Mouse (Mus musculus): ENCODE data around the gene Ldb3. TPM values are rescaled to one million over a fixed set of nuclear protein-coding genes. Genes with fewer than 3 reads are reported as not detected.

Gene Ldb3
- polyA plus RNA-seq, 1 experiment, result not detected

- H3K27me3 ChIP-seq (ENCODE audit: control insufficient read depth), result no peaks in the 10 kb centered on the region
- peaks cover 8% of the 10 kb centered on the region for H3K4me1 ChIP-seq (ENCODE audit: control insufficient read depth)
- H3K9me3 ChIP-seq (ENCODE audit: control insufficient read depth, low read length), result no peaks in the 10 kb centered on the region
- TF ChIP-seq GATA1 (IDR thresholded peaks at IDR 0.05; ENCODE audit: low read length), result no peak
- no peak for TF ChIP-seq TAL1 (IDR thresholded peaks at IDR 0.05; ENCODE audit: low read length)
- no peaks in the 10 kb centered on the region for H3K36me3 ChIP-seq (ENCODE audit: control insufficient read depth)
- no peak overlapping the region for H3K4me3 ChIP-seq (replicated peaks)
These were observed 5.6 kb downstream of the Ldb3 start for GRCm38 (mm10) chr14:34582740-34583427.

- Histone ChIP-seq H3K4me1 (ENCODE audit: control insufficient read depth) (no peaks in the 10 kb centered on the region), H3K9me3 (ENCODE audit: control insufficient read depth, low read length) (no peaks in the 10 kb centered on the region), H3K27me3 (ENCODE audit: control insufficient read depth) (no peaks in the 10 kb centered on the region), H3K36me3 (ENCODE audit: control insufficient read depth) (no peaks in the 10 kb centered on the region), H3K4me3 (replicated peaks) (no peak overlapping the region)
- TF ChIP-seq TAL1 (IDR thresholded peaks at IDR 0.05; ENCODE audit: low read length) (no peak), GATA1 (IDR thresholded peaks at IDR 0.05; ENCODE audit: low read length) (no peak)
These were observed 11.6 kb downstream of the Ldb3 start for GRCm38 (mm10) chr14:34576858-34577257.

DNA sequence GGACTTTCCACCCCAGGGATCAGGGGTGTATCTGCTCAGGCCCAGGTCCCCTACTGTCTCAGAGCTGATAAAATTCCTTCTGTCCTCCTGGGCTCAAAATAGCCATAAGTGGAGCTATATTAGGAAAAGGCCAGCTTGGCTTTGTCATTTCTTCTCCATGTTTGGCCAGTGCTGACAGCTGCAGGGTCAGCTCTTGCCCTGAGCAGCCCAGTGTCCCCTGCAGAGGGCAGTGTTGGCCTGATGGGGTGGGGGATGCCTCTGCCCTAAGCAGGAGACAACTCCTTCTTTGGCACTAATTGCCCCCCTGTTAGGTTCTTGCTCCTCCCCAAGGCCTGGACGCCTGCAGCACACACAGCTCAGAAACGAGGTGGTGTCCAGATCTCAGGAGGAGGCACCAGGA, 14.4 kb downstream of the Ldb3 start:
- TF ChIP-seq TAL1 (IDR thresholded peaks at IDR 0.05; ENCODE audit: low read length) (no peak), GATA1 (IDR thresholded peaks at IDR 0.05; ENCODE audit: low read length) (no peak)
- Histone ChIP-seq H3K4me1 (ENCODE audit: control insufficient read depth) (no peaks in the 10 kb centered on the region), H3K9me3 (ENCODE audit: control insufficient read depth, low read length) (no peaks in the 10 kb centered on the region), H3K36me3 (ENCODE audit: control insufficient read depth) (no peaks in the 10 kb centered on the region), H3K4me3 (replicated peaks) (no peak overlapping the region), H3K27me3 (ENCODE audit: control insufficient read depth) (peaks cover 8% of the 10 kb centered on the region)

GRCm38 (mm10) chr14:34573348-34573913, 15.1 kb downstream of the Ldb3 start:
- TF ChIP-seq GATA1 (IDR thresholded peaks at IDR 0.05; ENCODE audit: low read length) (no peak), TAL1 (IDR thresholded peaks at IDR 0.05; ENCODE audit: low read length) (no peak)
- Histone ChIP-seq H3K4me3 (replicated peaks) (no peak overlapping the region), H3K27me3 (ENCODE audit: control insufficient read depth) (peaks cover 8% of the 10 kb centered on the region), H3K9me3 (ENCODE audit: control insufficient read depth, low read length) (no peaks in the 10 kb centered on the region), H3K36me3 (ENCODE audit: control insufficient read depth) (no peaks in the 10 kb centered on the region), H3K4me1 (ENCODE audit: control insufficient read depth) (no peaks in the 10 kb centered on the region)

DNA sequence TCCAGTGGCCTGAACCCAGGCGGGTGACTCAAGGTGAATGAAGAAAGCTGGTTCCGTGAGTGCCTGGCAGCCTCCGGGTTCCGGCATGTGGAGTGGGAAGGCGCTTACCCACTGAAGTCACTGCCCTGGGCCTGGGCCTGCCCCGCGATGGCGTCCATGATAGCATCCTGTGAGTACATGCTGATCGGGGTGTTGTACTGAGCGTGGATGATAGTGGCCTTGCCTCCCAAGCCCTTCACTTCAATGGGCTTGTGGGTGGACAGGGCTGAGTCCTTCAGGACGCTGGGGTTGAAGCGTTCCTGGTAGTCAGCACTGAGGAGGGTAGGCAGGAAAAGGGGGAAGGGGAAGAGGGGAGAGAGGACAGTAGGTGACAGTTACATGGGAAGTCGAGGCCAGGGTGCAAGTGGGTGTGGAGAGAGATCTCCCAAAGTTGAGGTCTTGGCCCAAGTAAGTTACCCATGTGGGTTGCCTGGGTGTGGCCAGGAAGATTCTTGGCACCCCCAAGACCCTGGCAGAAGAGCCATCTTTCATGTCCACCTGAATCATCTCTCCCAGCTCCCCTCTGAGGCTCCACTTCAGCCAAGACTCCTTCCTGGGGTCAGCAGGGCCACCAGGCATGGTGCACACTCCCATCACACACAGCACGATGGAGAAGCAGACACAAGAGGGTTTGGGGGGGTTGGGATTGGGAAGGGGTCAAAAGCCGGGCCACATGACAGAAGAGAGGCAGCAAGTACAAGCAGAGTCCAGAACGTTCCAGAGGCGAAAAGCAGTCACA, 16.7 kb downstream of the Ldb3 start:
- H3K4me3 ChIP-seq (replicated peaks), result no peak overlapping the region
- peaks cover 8% of the 10 kb centered on the region for H3K27me3 ChIP-seq (ENCODE audit: control insufficient read depth)
- no peaks in the 10 kb centered on the region for H3K9me3 ChIP-seq (ENCODE audit: control insufficient read depth, low read length)
- no peaks in the 10 kb centered on the region for H3K4me1 ChIP-seq (ENCODE audit: control insufficient read depth)
- H3K36me3 ChIP-seq (ENCODE audit: control insufficient read depth), result no peaks in the 10 kb centered on the region
- TF ChIP-seq TAL1 (IDR thresholded peaks at IDR 0.05; ENCODE audit: low read length) (no peak), GATA1 (IDR thresholded peaks at IDR 0.05; ENCODE audit: low read length) (no peak)

GRCm38 (mm10) chr14:34570903-34571302, 17.6 kb downstream of the Ldb3 start:
- TF ChIP-seq GATA1 (IDR thresholded peaks at IDR 0.05; ENCODE audit: low read length) (no peak), TAL1 (IDR thresholded peaks at IDR 0.05; ENCODE audit: low read length) (no peak)
- H3K4me1 ChIP-seq (ENCODE audit: control insufficient read depth), result no peaks in the 10 kb centered on the region
- no peaks in the 10 kb centered on the region for H3K9me3 ChIP-seq (ENCODE audit: control insufficient read depth, low read length)

DNA sequence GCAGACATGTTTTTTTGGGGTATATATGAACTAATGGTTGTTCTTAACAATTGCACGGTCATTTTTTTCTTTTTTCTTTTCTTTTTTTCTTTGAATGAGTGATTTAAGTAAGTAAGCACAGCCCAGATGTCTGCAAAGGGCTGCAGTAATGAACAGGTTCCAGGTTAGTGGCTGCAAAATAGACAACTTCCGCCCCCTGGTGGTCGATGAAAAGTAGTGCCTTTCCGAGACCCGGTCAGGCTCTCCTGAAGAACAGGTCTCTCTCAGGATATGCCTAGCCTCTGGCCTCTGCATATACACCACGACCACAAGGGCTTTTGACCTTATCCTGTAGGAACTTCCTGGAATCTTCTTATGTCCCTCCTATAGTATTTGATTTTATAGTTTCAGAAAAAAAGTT, 18.2 kb downstream of the Ldb3 start:
- Histone ChIP-seq H3K27me3 (ENCODE audit: control insufficient read depth) (peaks cover 8% of the 10 kb centered on the region), H3K4me3 (replicated peaks) (no peak overlapping the region), H3K9me3 (ENCODE audit: control insufficient read depth, low read length) (no peaks in the 10 kb centered on the region), H3K36me3 (ENCODE audit: control insufficient read depth) (no peaks in the 10 kb centered on the region), H3K4me1 (ENCODE audit: control insufficient read depth) (no peaks in the 10 kb centered on the region)
- TF ChIP-seq GATA1 (IDR thresholded peaks at IDR 0.05; ENCODE audit: low read length), result no peak

More at GRCm38 (mm10) chr14:34570903-34571302, 17.6 kb downstream of the Ldb3 start:
- H3K36me3 ChIP-seq (ENCODE audit: control insufficient read depth), result no peaks in the 10 kb centered on the region
- H3K27me3 ChIP-seq (ENCODE audit: control insufficient read depth), result peaks cover 8% of the 10 kb centered on the region
- no peak overlapping the region for H3K4me3 ChIP-seq (replicated peaks)

DNA sequence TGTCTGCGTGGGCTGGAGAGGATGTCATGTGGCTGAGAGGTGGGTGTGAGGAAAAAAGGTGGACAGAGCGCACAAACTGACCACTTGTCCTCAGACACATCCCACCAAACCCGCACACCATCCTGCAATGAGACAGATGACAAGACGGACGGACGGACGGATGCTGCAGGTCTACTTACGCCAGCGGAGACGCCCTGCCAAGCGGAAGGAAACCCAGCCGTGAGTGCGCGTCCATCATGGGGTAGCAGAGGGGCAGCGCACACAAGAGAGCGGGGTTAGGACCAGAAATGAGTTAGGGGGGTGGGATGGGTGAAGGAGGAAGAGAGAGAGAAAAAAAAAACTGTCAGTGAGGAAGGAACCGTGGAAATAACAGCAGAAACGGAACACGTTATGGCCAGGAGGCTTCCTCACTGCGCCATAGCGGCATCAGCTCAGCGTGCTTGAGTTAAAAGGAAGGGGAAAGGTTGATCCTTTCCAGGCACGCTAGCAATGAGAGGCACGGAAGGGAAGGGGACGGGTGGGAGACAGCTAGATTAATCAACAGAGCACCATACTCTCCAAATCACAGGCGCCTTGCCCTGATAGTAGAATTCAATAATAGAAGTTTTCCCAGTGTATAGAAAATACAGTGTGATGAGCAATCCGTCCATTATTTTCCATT, 18.8 kb downstream of the Ldb3 start:
- Histone ChIP-seq H3K36me3 (ENCODE audit: control insufficient read depth) (no peaks in the 10 kb centered on the region), H3K9me3 (ENCODE audit: control insufficient read depth, low read length) (no peaks in the 10 kb centered on the region), H3K4me3 (replicated peaks) (no peak overlapping the region), H3K27me3 (ENCODE audit: control insufficient read depth) (peaks cover 8% of the 10 kb centered on the region), H3K4me1 (ENCODE audit: control insufficient read depth) (no peaks in the 10 kb centered on the region)
- TF ChIP-seq GATA1 (IDR thresholded peaks at IDR 0.05; ENCODE audit: low read length) (no peak), TAL1 (IDR thresholded peaks at IDR 0.05; ENCODE audit: low read length) (no peak)

DNA sequence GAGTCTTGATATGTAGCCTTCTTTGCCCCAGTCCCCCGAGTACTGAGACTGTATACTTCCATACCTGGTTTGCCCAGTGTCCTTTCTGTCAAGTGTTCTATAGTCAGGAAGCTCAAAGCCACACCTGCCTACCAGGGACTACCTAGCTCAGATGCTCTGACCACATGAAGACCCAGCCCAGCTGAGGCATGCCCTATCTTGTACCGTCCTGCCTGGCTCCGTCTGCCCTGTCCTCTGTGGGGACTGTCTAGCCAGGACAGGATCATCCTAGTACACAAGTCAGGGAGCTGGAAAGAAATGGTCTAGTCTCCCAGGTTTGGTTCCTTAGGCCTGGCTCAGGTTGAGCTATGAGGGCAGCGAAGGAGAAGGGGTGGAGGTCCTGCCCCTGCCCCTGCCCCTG, 19.9 kb downstream of the Ldb3 start:
- Histone ChIP-seq H3K27me3 (ENCODE audit: control insufficient read depth) (peaks cover 8% of the 10 kb centered on the region), H3K4me3 (replicated peaks) (no peak overlapping the region), H3K36me3 (ENCODE audit: control insufficient read depth) (no peaks in the 10 kb centered on the region), H3K4me1 (ENCODE audit: control insufficient read depth) (no peaks in the 10 kb centered on the region), H3K9me3 (ENCODE audit: control insufficient read depth, low read length) (no peaks in the 10 kb centered on the region)
- TF ChIP-seq TAL1 (IDR thresholded peaks at IDR 0.05; ENCODE audit: low read length), result no peak
- no peak for TF ChIP-seq GATA1 (IDR thresholded peaks at IDR 0.05; ENCODE audit: low read length)

Measured in erythroblast, embryonic 14.5 days (primary cell).